Mouse (Mus musculus): ENCODE results near the gene Spg20. TPM values are rescaled to one million over a fixed set of nuclear protein-coding genes. Genes with fewer than 3 reads are reported as not detected.

Spg20 gene
- total and polyA plus RNA-seq, 3 experiments = 18.5 to 23.3 TPM; not detected in 1

- TF ChIP-seq JUND (IDR thresholded peaks at IDR 0.05; ENCODE audit: low read depth, low read length) (no peak), EP300 (IDR thresholded peaks at IDR 0.05; ENCODE audit: low read depth in 1 of 2, low read length in 2 of 2) (no peak), POLR2AphosphoS2 (IDR thresholded peaks at IDR 0.05; ENCODE audit: low read length) (no peak), MXI1 (IDR thresholded peaks at IDR 0.05; ENCODE audit: low read depth, low read length) (no peak), TCF12 (IDR thresholded peaks at IDR 0.05; ENCODE audit: low read depth, low read length) (no peak), SMC3 (IDR thresholded peaks at IDR 0.05; ENCODE audit: low read depth, low read length) (no peak), USF2 (IDR thresholded peaks at IDR 0.05; ENCODE audit: borderline replicate concordance in 1 of 2, insufficient read depth in 1 of 2, low read depth in 1 of 2, low read length in 2 of 2) (no peak), MEF2A (IDR thresholded peaks at IDR 0.05; ENCODE audit: extremely low read depth, insufficient replicate concordance, low read depth, low read length, poor library complexity, severe bottlenecking) (no peak), ZMIZ1 (IDR thresholded peaks at IDR 0.05; ENCODE audit: low read depth, low read length) (no peak), MYC (IDR thresholded peaks at IDR 0.05; ENCODE audit: low read depth, low read length) (no peak), CHD2 (IDR thresholded peaks at IDR 0.05; ENCODE audit: low read length) (no peak), POLR2A (IDR thresholded peaks at IDR 0.05; ENCODE audit: control insufficient read depth in 1 of 2, insufficient read depth in 1 of 2, low read depth in 1 of 2, low read length in 2 of 2, poor library complexity in 1 of 2) (no peak), NELFE (IDR thresholded peaks at IDR 0.05; ENCODE audit: low read depth, low read length) (no peak), CHD1 (IDR thresholded peaks at IDR 0.05; ENCODE audit: low read depth, low read length) (no peak), ZNF384 (IDR thresholded peaks at IDR 0.05; ENCODE audit: low read depth, low read length) (no peak), GABPA (IDR thresholded peaks at IDR 0.05; ENCODE audit: low read depth, low read length) (no peak), ELF1 (IDR thresholded peaks at IDR 0.05; ENCODE audit: low read depth, low read length) (no peak), SIN3A (IDR thresholded peaks at IDR 0.05; ENCODE audit: low read length) (no peak), RAD21 (IDR thresholded peaks at IDR 0.05; ENCODE audit: low read depth, low read length) (no peak), ZC3H11A (IDR thresholded peaks at IDR 0.05; ENCODE audit: low read depth, low read length) (no peak)
- Histone ChIP-seq H3K9ac (ENCODE audit: control insufficient read depth, low read depth, low read length, poor library complexity, severe bottlenecking) (no peak overlapping the region), H3K27me3 (ENCODE audit: control insufficient read depth in 1 of 2, insufficient read depth in 2 of 2, low read length in 2 of 2) (0 out of 4 replicates have a peak, but pooled peaks cover 0 to 2% of the 10 kb centered on the region in 2 experiments), H3K36me3 (ENCODE audit: control insufficient read depth in 1 of 2, insufficient read depth in 2 of 2, low read length in 2 of 2) (no peaks in the 10 kb centered on the region), H3K4me1 (ENCODE audit: control insufficient read depth in 1 of 2, insufficient read depth in 2 of 2, low read length in 2 of 2) (no peaks in the 10 kb centered on the region; a peak in 1 of 4 replicates), H3K4me3 (ENCODE audit: control insufficient read depth in 1 of 2, insufficient read depth in 1 of 2, low read depth in 2 of 2, low read length in 2 of 2) (no peak overlapping the region), H3K9me3 (replicated peaks; ENCODE audit: insufficient read depth, low read length) (no peaks in the 10 kb centered on the region), H3K79me2 (ENCODE audit: control insufficient read depth, insufficient read depth, low read length, poor library complexity) (no peaks in the 10 kb centered on the region), H3K27ac (ENCODE audit: control insufficient read depth, low read depth, low read length) (no peak overlapping the region)
- DNase-seq (ENCODE audit: low read depth, low spot score) = no peak
Observed at GRCm38 (mm10) chr3:55067791-55068434, 44.0 kb upstream of the Spg20 start.
